8 mouse cellular contexts compared by ENCODE assay signal in genomic region chr16:14163731-14164130, GRCm38 (mm10). TPM values are rescaled to one million over a fixed set of nuclear protein-coding genes. Genes with fewer than 3 reads are reported as not detected.
DNase-seq lines count a peak whose midpoint lies in the region; ATAC-seq and TF ChIP-seq lines count a peak whose summit lies in the region.

No protein-coding gene starts in this region.

- ATAC-seq in limb, embryonic 15.5 days (ENCODE audit: insufficient number of reproducible peaks, low FRiP score, low TSS enrichment, low read depth) = no peak
- ATAC-seq in stomach, embryonic 16.5 days (ENCODE audit: insufficient read depth, low FRiP score) = no peak

- 2% methylated on average over 10 of the region's 10 CpGs for WGBS in thymus, adult 2 months
- under 1% methylated on average over 10 of the region's 10 CpGs for WGBS in limb, embryonic 15.5 days
- WGBS in stomach, embryonic 16.5 days = 2% methylated on average over 10 of the region's 10 CpGs

- peak overlapping the region; percentile 68 for H3K4me2 ChIP-seq in limb, embryonic 15.5 days
- peak overlapping the region; percentile 71 for H3K4me2 ChIP-seq in stomach, embryonic 16.5 days (ENCODE audit: low read depth, low read length)

- peak overlapping the region; percentile 78 for H3K9ac ChIP-seq in limb, embryonic 15.5 days
- H3K9ac ChIP-seq in stomach, embryonic 16.5 days (ENCODE audit: low read length) = peak overlapping the region; percentile 89

- no peaks in the 10 kb centered on the region for H3K27me3 ChIP-seq in thymus, adult 2 months (ENCODE audit: control insufficient read depth, insufficient read depth, low read length)
- no peaks in the 10 kb centered on the region for H3K27me3 ChIP-seq in limb, embryonic 15.5 days
- H3K27me3 ChIP-seq in stomach, embryonic 16.5 days (ENCODE audit: control insufficient read depth, insufficient read depth, low read length) = no peaks in the 10 kb centered on the region

- no peak for TF ChIP-seq POLR2A in thymus, adult 2 months (IDR thresholded peaks at IDR 0.05; ENCODE audit: control insufficient read depth, extremely low read depth, insufficient read depth, low read length, poor library complexity)

- no peaks in the 10 kb centered on the region for H3K9me3 ChIP-seq in limb, embryonic 15.5 days
- no peaks in the 10 kb centered on the region for H3K9me3 ChIP-seq in stomach, embryonic 16.5 days (replicated peaks; ENCODE audit: control insufficient read depth, low read length)

- peak overlapping the region; percentile 78 for H3K4me3 ChIP-seq in thymus, adult 2 months (ENCODE audit: control insufficient read depth, insufficient read depth, low read length)
- H3K4me3 ChIP-seq in limb, embryonic 15.5 days = peak overlapping the region; percentile 76
- peak overlapping the region; percentile 72 for H3K4me3 ChIP-seq in stomach, embryonic 16.5 days (replicated peaks; ENCODE audit: low read length)

- H3K36me3 ChIP-seq in thymus, adult 2 months (ENCODE audit: control insufficient read depth, insufficient read depth, low read length) = no peaks in the 10 kb centered on the region
- H3K36me3 ChIP-seq in limb, embryonic 15.5 days = peaks cover 10% of the 10 kb centered on the region; the same call in 1 of the 2 replicates
- H3K36me3 ChIP-seq in stomach, embryonic 16.5 days (ENCODE audit: control insufficient read depth, insufficient read depth, low read length) = no peaks in the 10 kb centered on the region

- DNase-seq in adrenal gland, postnatal 10 days = peak; percentile 20
- DNase-seq in adrenal gland, adult 8-10 months = no peak
- DNase-seq in thymus, adult 2 months = no peak
- DNase-seq in thymus, adult 18-20 months = no peak
- DNase-seq in cerebellum, adult 9-11 months = no peak
- DNase-seq in right cerebral cortex, postnatal 14 days = no peak

- H3K4me1 ChIP-seq in thymus, adult 2 months (replicated peaks; ENCODE audit: control insufficient read depth, insufficient read depth, low read length) = peaks cover 5% of the 10 kb centered on the region; the same call in 1 of the 2 replicates
- H3K4me1 ChIP-seq in limb, embryonic 15.5 days = peaks cover 23% of the 10 kb centered on the region
- peaks cover 8% of the 10 kb centered on the region for H3K4me1 ChIP-seq in stomach, embryonic 16.5 days (ENCODE audit: control insufficient read depth, insufficient read depth, low read length)

- TF ChIP-seq CTCF in thymus, adult 2 months (IDR thresholded peaks at IDR 0.05; ENCODE audit: borderline replicate concordance, control insufficient read depth, extremely low read depth, insufficient read depth, low read length, poor library complexity) = no peak

- H3K27ac ChIP-seq in thymus, adult 2 months (ENCODE audit: control insufficient read depth, insufficient read depth, low read length) = peak overlapping the region; percentile 23; the same call in 1 of the 2 replicates
- H3K27ac ChIP-seq in limb, embryonic 15.5 days = peak overlapping the region; percentile 90
- peak overlapping the region; percentile 43; the same call in 1 of the 2 replicates for H3K27ac ChIP-seq in stomach, embryonic 16.5 days (ENCODE audit: low read length)

RNA-seq across cellular contexts. Expression of gene Marf1, which starts 0.6 kb away (rescaled TPM):
- total RNA-seq in adrenal gland, postnatal 10 days (2021) = 10 to 100 TPM; 64.9 to 66.4 TPM
- total RNA-seq in adrenal gland, adult 8-10 months (2022) = 100 to 1,000 TPM; 109 to 161 (median 148) TPM
- polyA plus RNA-seq in thymus, adult 2 months (2012; rRNA removed) = 30.1 and 31.7 TPM in 2 replicates
- 14.5 and 17.7 TPM in 2 replicates for polyA plus RNA-seq in limb, embryonic 15.5 days (2015; fragmentation: Nextera tagmentation; extraction: Ambion mirVana)
- polyA plus RNA-seq in stomach, embryonic 16.5 days (2015; fragmentation: Nextera tagmentation; extraction: Ambion mirVana) = 14.3 and 14.8 TPM in 2 replicates

RNA-seq across cellular contexts. Expression of gene Nde1, which starts 0.7 kb away (rescaled TPM):
- 10 to 100 TPM; 35.9 to 39.0 TPM for total RNA-seq in adrenal gland, postnatal 10 days (2021)
- total RNA-seq in adrenal gland, adult 8-10 months (2022) = 10 to 100 TPM; 39.9 to 69.3 (median 52.3) TPM
- polyA plus RNA-seq in thymus, adult 2 months (2012; rRNA removed) = 108 and 128 TPM in 2 replicates
- polyA plus RNA-seq in limb, embryonic 15.5 days (2015; fragmentation: Nextera tagmentation; extraction: Ambion mirVana) = 96.4 and 100 TPM in 2 replicates
- polyA plus RNA-seq in stomach, embryonic 16.5 days (2015; fragmentation: Nextera tagmentation; extraction: Ambion mirVana) = 78.9 and 87.3 TPM in 2 replicates

Comparison
In these comparisons a context has a peak if more than half of its experiments do, and no peak if none do; other contexts are left out.
1. H3K27ac ChIP-seq: peak in every context shown above with its lines; median percentile 90 in limb, embryonic 15.5 days; 43 in stomach, embryonic 16.5 days; 23 in thymus, adult 2 months.